Mouse (Mus musculus) liver, embryonic 13.5 days (tissue): ENCODE results near the gene Trpv4. TPM values are rescaled to one million over a fixed set of nuclear protein-coding genes. Genes with fewer than 3 reads are reported as not detected.
A peak's percentile ranks its signal among the peaks of the same experiment; 100 is the strongest.

Experiments
- ATAC-seq: fragments of 200-750 bp; cut with Nextera tagmentation; 2 replicates; pipeline ENCODE4 v1.8.0; 2017; ENCODE audit warnings: low read depth, mild to moderate bottlenecking, moderate number of reproducible peaks, moderate library complexity
- DNase-seq: peaks from one replicate; pipeline ENCODE4 v3.0.0; 2022
- H3K27ac ChIP-seq: fragments of 300-500 bp; sonication (generic); 2 replicates; pipeline ENCODE4 v1.5.1; 2015; ENCODE audit warnings: moderate library complexity, mild to moderate bottlenecking, inconsistent platforms
- H3K27me3 ChIP-seq: fragments of 300-500 bp; sonication (generic); 2 replicates; pipeline ENCODE4 v1.6.1; 2015; ENCODE audit warnings: mild to moderate bottlenecking, inconsistent platforms
- H3K36me3 ChIP-seq: fragments of 300-500 bp; sonication (generic); 2 replicates; pipeline ENCODE4 v1.6.1; 2015; ENCODE audit warnings: mild to moderate bottlenecking, inconsistent platforms
- H3K4me1 ChIP-seq: fragments of 300-500 bp; sonication (generic); replicated peaks from 2 replicates; pipeline ENCODE4 v1.6.1; 2015; ENCODE audit warnings: inconsistent platforms
- H3K4me2 ChIP-seq: fragments of 300-500 bp; sonication (generic); 2 replicates; pipeline ENCODE4 v1.6.1; 2015; ENCODE audit warnings: inconsistent platforms, mild to moderate bottlenecking, moderate library complexity
- H3K4me3 ChIP-seq: fragments of 300-500 bp; sonication (generic); replicated peaks from 2 replicates; pipeline ENCODE4 v1.5.1; 2015; ENCODE audit warnings: mild to moderate bottlenecking, inconsistent platforms
- H3K9ac ChIP-seq: fragments of 300-500 bp; sonication (generic); 2 replicates; pipeline ENCODE4 v1.6.1; 2015; ENCODE audit warnings: mild to moderate bottlenecking, inconsistent platforms
- H3K9me3 ChIP-seq: fragments of 300-500 bp; sonication (generic); replicated peaks from 2 replicates; pipeline ENCODE4 v1.6.1; 2016; ENCODE audit warnings: inconsistent platforms
- WGBS: fragments of 180-500 bp; shearing (Covaris S2); methylation state at CpG from one replicate; pipeline ENCODE4 v1.1.7; 2015; ENCODE audit not compliant: insufficient replicate concordance; 5-methylcytosine and 5-hydroxymethylcytosine counted together
- polyA plus RNA-seq: library from polyadenylated mRNA; unstranded; fragments of >200 nt; fragmentation: Nextera tagmentation; extraction: Ambion mirVana; gene quantifications from 2 replicates; pipeline ENCODE4 v1.2.1, GENCODE M21; 2015

Gene Trpv4
- polyA plus RNA-seq, 1 experiment from 2014 or later = 0.17 TPM

- H3K27ac ChIP-seq = no peak overlapping the region
- no peaks in the 10 kb centered on the region for H3K36me3 ChIP-seq
- H3K27me3 ChIP-seq = peaks cover 4% of the 10 kb centered on the region; the same call in 1 of the 2 replicates
- no peaks in the 10 kb centered on the region for H3K9me3 ChIP-seq
- ATAC-seq (no peak; the same call in 1 of the 2 replicates), DNase-seq (no peak)
- peaks cover 74% of the 10 kb centered on the region for H3K4me1 ChIP-seq
- 49% methylated on average over 6 of the region's 6 CpGs for WGBS
- no peak overlapping the region for H3K4me3 ChIP-seq
- H3K4me2 ChIP-seq = peak overlapping the region; percentile 17; the same call in 1 of the 2 replicates
- H3K9ac ChIP-seq = no peak overlapping the region
Observed at GRCm38 (mm10) chr5:114589026-114589425, 69.2 kb downstream of the Trpv4 start.

- Histone ChIP-seq H3K27me3 (peaks cover 4% of the 10 kb centered on the region; the same call in 1 of the 2 replicates), H3K9ac (no peak overlapping the region), H3K4me1 (peaks cover 74% of the 10 kb centered on the region), H3K4me2 (no peak overlapping the region), H3K9me3 (no peaks in the 10 kb centered on the region), H3K36me3 (no peaks in the 10 kb centered on the region), H3K4me3 (no peak overlapping the region), H3K27ac (no peak overlapping the region)
- DNase-seq (no peak), ATAC-seq (no peak)
- WGBS = 30% methylated on average over 10 of the region's 10 CpGs
Observed at GRCm38 (mm10) chr5:114588416-114588815, 69.8 kb downstream of the Trpv4 start.

- no peak overlapping the region for H3K9ac ChIP-seq
- WGBS = 29% methylated on average over 9 of the region's 9 CpGs
- peaks cover 73% of the 10 kb centered on the region for H3K4me1 ChIP-seq
- no peak overlapping the region for H3K27ac ChIP-seq
- no peaks in the 10 kb centered on the region for H3K9me3 ChIP-seq
- H3K36me3 ChIP-seq = no peaks in the 10 kb centered on the region
- H3K27me3 ChIP-seq = peaks cover 4% of the 10 kb centered on the region; the same call in 1 of the 2 replicates
- H3K4me2 ChIP-seq = no peak overlapping the region
- no peak overlapping the region for H3K4me3 ChIP-seq
- DNase-seq = peak; percentile 48
- ATAC-seq = no peak
Observed at GRCm38 (mm10) chr5:114587908-114588307, 70.3 kb downstream of the Trpv4 start.

- no peak overlapping the region for H3K27ac ChIP-seq
- H3K27me3 ChIP-seq = peaks cover 4% of the 10 kb centered on the region; the same call in 1 of the 2 replicates
- WGBS = 29% methylated on average over 5 of the region's 5 CpGs
- ATAC-seq (no peak), DNase-seq (no peak)
- H3K4me3 ChIP-seq = no peak overlapping the region
- H3K4me2 ChIP-seq = no peak overlapping the region
- H3K9ac ChIP-seq = no peak overlapping the region
- H3K9me3 ChIP-seq = no peaks in the 10 kb centered on the region
- H3K4me1 ChIP-seq = peaks cover 52% of the 10 kb centered on the region
- H3K36me3 ChIP-seq = no peaks in the 10 kb centered on the region
Observed at GRCm38 (mm10) chr5:114585682-114586081, 72.5 kb downstream of the Trpv4 start.

- H3K9me3 ChIP-seq = no peaks in the 10 kb centered on the region
- ATAC-seq (no peak), DNase-seq (no peak)
- no peak overlapping the region for H3K4me2 ChIP-seq
- 65% methylated on average over 14 of the region's 14 CpGs for WGBS
- no peaks in the 10 kb centered on the region for H3K36me3 ChIP-seq
- H3K27me3 ChIP-seq = peaks cover 4% of the 10 kb centered on the region; the same call in 1 of the 2 replicates
- H3K27ac ChIP-seq = no peak overlapping the region
- H3K4me1 ChIP-seq = peaks cover 40% of the 10 kb centered on the region
- H3K9ac ChIP-seq = no peak overlapping the region
- no peak overlapping the region for H3K4me3 ChIP-seq
Observed at GRCm38 (mm10) chr5:114584293-114585104, 73.7 kb downstream of the Trpv4 start.

GRCm38 (mm10) chr5:114583490-114584175 lies 74.6 kb downstream of the Trpv4 start:
- WGBS = 56% methylated on average over 12 of the region's 12 CpGs
- peaks cover 4% of the 10 kb centered on the region; the same call in 1 of the 2 replicates for H3K27me3 ChIP-seq
- H3K4me1 ChIP-seq = peaks cover 34% of the 10 kb centered on the region
- H3K9me3 ChIP-seq = no peaks in the 10 kb centered on the region
- H3K36me3 ChIP-seq = no peaks in the 10 kb centered on the region
- ATAC-seq (no peak), DNase-seq (no peak)
- H3K9ac ChIP-seq = no peak overlapping the region
- no peak overlapping the region for H3K4me2 ChIP-seq
- no peak overlapping the region for H3K4me3 ChIP-seq
- H3K27ac ChIP-seq = no peak overlapping the region

- ATAC-seq = no peak
- H3K9me3 ChIP-seq = no peaks in the 10 kb centered on the region
Observed at GRCm38 (mm10) chr5:114583046-114583445, 75.2 kb downstream of the Trpv4 start.

GRCm38 (mm10) chr5:114581486-114581885 lies 76.7 kb downstream of the Trpv4 start:
- DNase-seq = no peak
- Histone ChIP-seq H3K27ac (no peak overlapping the region), H3K27me3 (peaks cover 4% of the 10 kb centered on the region; the same call in 1 of the 2 replicates), H3K4me1 (peaks cover 23% of the 10 kb centered on the region), H3K4me3 (no peak overlapping the region), H3K9me3 (no peaks in the 10 kb centered on the region), H3K4me2 (no peak overlapping the region), H3K36me3 (no peaks in the 10 kb centered on the region), H3K9ac (no peak overlapping the region)
- WGBS = 78% methylated on average over 12 of the region's 12 CpGs
- no peak for ATAC-seq

More at GRCm38 (mm10) chr5:114583046-114583445, 75.2 kb downstream of the Trpv4 start:
- Histone ChIP-seq H3K4me1 (peaks cover 28% of the 10 kb centered on the region), H3K27ac (no peak overlapping the region), H3K9ac (no peak overlapping the region), H3K4me2 (no peak overlapping the region), H3K27me3 (peaks cover 4% of the 10 kb centered on the region; the same call in 1 of the 2 replicates), H3K36me3 (no peaks in the 10 kb centered on the region), H3K4me3 (no peak overlapping the region)
- WGBS = 47% methylated on average over 3 of the region's 3 CpGs
- no peak for DNase-seq

- peaks cover 21% of the 10 kb centered on the region for H3K4me1 ChIP-seq
- peaks cover 4% of the 10 kb centered on the region; the same call in 1 of the 2 replicates for H3K27me3 ChIP-seq
- DNase-seq = no peak
- 57% methylated on average over 8 of the region's 8 CpGs for WGBS
- H3K9ac ChIP-seq = no peak overlapping the region
- H3K27ac ChIP-seq = no peak overlapping the region
- H3K4me2 ChIP-seq = no peak overlapping the region
- H3K36me3 ChIP-seq = no peaks in the 10 kb centered on the region
- H3K9me3 ChIP-seq = no peaks in the 10 kb centered on the region
- H3K4me3 ChIP-seq = no peak overlapping the region
- ATAC-seq = no peak
Observed at GRCm38 (mm10) chr5:114579714-114580357, 78.4 kb downstream of the Trpv4 start.

- ATAC-seq (no peak), DNase-seq (no peak)
- no peaks in the 10 kb centered on the region for H3K36me3 ChIP-seq
- no peak overlapping the region for H3K9ac ChIP-seq
- 75% methylated on average over 20 of the region's 20 CpGs for WGBS
- H3K27me3 ChIP-seq = peaks cover 16% of the 10 kb centered on the region
- H3K27ac ChIP-seq = no peak overlapping the region
- H3K4me2 ChIP-seq = no peak overlapping the region
- H3K4me3 ChIP-seq = no peak overlapping the region
- no peaks in the 10 kb centered on the region for H3K9me3 ChIP-seq
- peaks cover 12% of the 10 kb centered on the region for H3K4me1 ChIP-seq
Observed at GRCm38 (mm10) chr5:114578361-114578760, 79.9 kb downstream of the Trpv4 start.

- Histone ChIP-seq H3K36me3 (no peaks in the 10 kb centered on the region), H3K27me3 (peaks cover 38% of the 10 kb centered on the region), H3K9ac (no peak overlapping the region), H3K27ac (no peak overlapping the region), H3K9me3 (no peaks in the 10 kb centered on the region), H3K4me3 (no peak overlapping the region), H3K4me1 (peaks cover 30% of the 10 kb centered on the region), H3K4me2 (no peak overlapping the region)
- DNase-seq (no peak), ATAC-seq (no peak)
- 79% methylated on average over 16 of the region's 16 CpGs for WGBS
Observed at GRCm38 (mm10) chr5:114575986-114576605, 82.1 kb downstream of the Trpv4 start.
